Mouse (Mus musculus) small intestine, adult 2 months (tissue): ENCODE results near the gene Heg1.

ENCODE experiments used
- CTCF ChIP-seq: fragments of 200-500 bp; IDR thresholded peaks from 2 replicates; pipeline ENCODE4 v1.5.1; 2012; ENCODE audit warnings: low read depth, mild to moderate bottlenecking, control low read depth, inconsistent platforms, low read length, moderate library complexity, mixed read lengths; ENCODE audit not compliant: insufficient replicate concordance, insufficient read length; ENCODE audit errors: extremely low read depth
- POLR2A ChIP-seq: fragments of 200-500 bp; IDR thresholded peaks from 2 replicates; pipeline ENCODE4 v1.6.1; 2012; ENCODE audit warnings: low read depth, mild to moderate bottlenecking, control low read depth, inconsistent platforms, low read length, moderate library complexity

DNA sequence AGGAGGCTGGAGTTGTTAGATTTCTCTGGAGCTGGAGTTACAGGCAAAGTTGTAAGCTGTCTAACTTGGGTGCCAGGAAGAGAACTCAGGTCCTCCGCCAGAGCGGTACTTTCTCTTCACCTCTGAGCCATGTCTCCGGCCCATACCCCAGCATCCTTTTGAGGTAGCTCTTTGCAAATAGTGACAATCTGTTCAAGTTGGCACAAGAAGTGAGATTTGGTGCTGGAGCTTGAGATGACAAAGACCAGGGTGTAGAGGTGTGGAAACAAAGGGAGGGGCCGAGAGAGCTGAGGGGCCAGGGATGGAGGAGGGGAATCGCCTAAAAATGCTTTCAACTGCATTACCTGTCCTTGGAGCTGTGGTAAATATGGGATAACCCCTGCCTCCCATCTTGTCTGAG is 24.6 kb upstream of the Heg1 start:
- no peak for TF ChIP-seq CTCF
- TF ChIP-seq POLR2A, result no peak
